Mouse (Mus musculus) intestine, embryonic 14.5 days (tissue): Measurements from ENCODE around the gene Fez2. TPM values are rescaled to one million over a fixed set of nuclear protein-coding genes. Genes with fewer than 3 reads are reported as not detected.

Source experiments
- ATAC-seq: fragments of 200-750 bp; cut with Nextera tagmentation; replicated peaks from 2 replicates; pipeline ENCODE4 v1.8.0; 2017; ENCODE audit warnings: low read depth, moderate number of reproducible peaks, moderate TSS enrichment, moderate library complexity; ENCODE audit not compliant: low FRiP score, low TSS enrichment
- DNase-seq: peaks from one replicate; pipeline ENCODE4 v3.0.0-alpha.2; 2018; ENCODE audit warnings: low spot score
- H3K27ac ChIP-seq: fragments of 300-500 bp; sonication (generic); 2 replicates; pipeline ENCODE4 v1.5.1; 2014; ENCODE audit warnings: low read depth, mild to moderate bottlenecking, control low read depth
- H3K27me3 ChIP-seq: fragments of 300-500 bp; sonication (generic); replicated peaks from 2 replicates; pipeline ENCODE4 v1.6.1; 2014; ENCODE audit warnings: low read length, control low read depth; ENCODE audit not compliant: control insufficient read depth, insufficient read depth
- H3K36me3 ChIP-seq: fragments of 300-500 bp; sonication (generic); 2 replicates; pipeline ENCODE4 v1.6.1; 2014; ENCODE audit warnings: low read length, control low read depth; ENCODE audit not compliant: control insufficient read depth, insufficient read depth
- H3K4me1 ChIP-seq: fragments of 300-500 bp; sonication (generic); replicated peaks from 2 replicates; pipeline ENCODE4 v1.6.1; 2014; ENCODE audit warnings: low read length, control low read depth, mixed read lengths; ENCODE audit not compliant: control insufficient read depth, insufficient read depth
- H3K4me2 ChIP-seq: fragments of 300-500 bp; sonication (generic); 2 replicates; pipeline ENCODE4 v1.6.1; 2014; ENCODE audit warnings: low read length
- H3K4me3 ChIP-seq: fragments of 300-500 bp; sonication (generic); 2 replicates; pipeline ENCODE4 v1.5.1; 2014; ENCODE audit warnings: low read depth, low read length, control low read depth, mixed read lengths
- H3K9ac ChIP-seq: fragments of 300-500 bp; sonication (generic); 2 replicates; pipeline ENCODE4 v1.6.1; 2014; ENCODE audit warnings: mild to moderate bottlenecking, low read length
- H3K9me3 ChIP-seq: fragments of 300-500 bp; sonication (generic); 2 replicates; pipeline ENCODE4 v1.6.1; 2016; ENCODE audit warnings: low read length, control low read depth; ENCODE audit not compliant: control insufficient read depth
- WGBS: fragments of 180-500 bp; shearing (Covaris S2); extraction: QIAGEN DNeasy Blood & Tissue Kit; methylation state at CpG from one replicate; pipeline ENCODE4 v1.1.7; 2014; 5-methylcytosine and 5-hydroxymethylcytosine counted together
- polyA plus RNA-seq: library from polyadenylated mRNA; unstranded; fragments of >200 nt; fragmentation: Nextera tagmentation; extraction: Ambion mirVana; gene quantifications from 2 replicates; pipeline ENCODE4 v1.2.1, GENCODE M21; 2014

The Fez2 gene
- polyA plus RNA-seq, 1 experiment from 2014 or later, result 43.7 TPM

DNA sequence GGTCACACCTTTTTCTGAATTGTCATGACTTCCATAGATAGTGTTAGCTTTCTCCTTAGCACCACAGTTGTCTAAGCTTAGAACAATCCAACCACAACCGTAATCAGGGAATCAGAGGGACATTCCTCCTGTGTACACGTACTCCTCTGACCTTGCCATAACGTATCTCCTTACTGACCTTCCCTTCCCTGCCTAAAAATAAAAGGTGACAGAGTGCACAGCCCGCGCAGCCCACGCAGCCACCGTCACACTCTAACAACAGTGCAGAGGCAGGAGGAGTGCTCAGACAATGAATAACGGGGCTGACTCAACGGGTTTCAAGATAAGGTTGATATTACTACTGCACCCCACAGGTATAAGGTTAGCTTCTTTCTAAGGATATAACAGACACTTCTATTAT lies 14.1 kb downstream of the Fez2 start:
- Histone ChIP-seq H3K27ac (no peak overlapping the region), H3K9ac (no peak overlapping the region), H3K27me3 (no peaks in the 10 kb centered on the region), H3K4me3 (no peak overlapping the region), H3K4me1 (peaks cover 10% of the 10 kb centered on the region; the same call in 1 of the 2 replicates), H3K9me3 (no peaks in the 10 kb centered on the region), H3K4me2 (no peak overlapping the region), H3K36me3 (peaks cover 40% of the 10 kb centered on the region)
- DNase-seq (no peak), ATAC-seq (no peak)
- 91% methylated on average over 9 of the region's 9 CpGs for WGBS

DNA sequence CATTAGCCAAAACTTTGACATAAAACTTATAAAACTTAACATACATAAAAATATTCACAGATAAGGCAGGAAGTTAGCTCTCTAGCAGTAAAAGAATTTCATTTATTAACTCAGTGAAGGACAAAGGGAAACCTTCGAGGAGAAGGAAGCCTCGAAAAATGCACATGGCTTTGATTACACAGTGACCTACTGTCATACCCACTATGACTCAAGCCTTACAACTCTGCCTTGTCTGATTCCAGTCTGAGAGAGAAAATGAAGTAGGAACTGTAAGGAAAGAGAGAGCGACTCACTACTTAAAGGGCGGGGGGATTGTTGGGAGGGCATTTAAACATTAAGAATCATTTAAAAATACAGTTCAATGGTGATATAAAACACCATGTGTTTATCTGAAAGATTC lies 14.7 kb downstream of the Fez2 start:
- H3K4me3 ChIP-seq, result no peak overlapping the region
- H3K4me2 ChIP-seq, result no peak overlapping the region
- H3K4me1 ChIP-seq, result peaks cover 4% of the 10 kb centered on the region; the same call in 1 of the 2 replicates
- 59% methylated on average over 4 of the region's 4 CpGs for WGBS
- no peaks in the 10 kb centered on the region for H3K27me3 ChIP-seq
- H3K27ac ChIP-seq, result no peak overlapping the region
- DNase-seq (no peak), ATAC-seq (no peak)
- no peak overlapping the region for H3K9ac ChIP-seq
- H3K36me3 ChIP-seq, result peaks cover 39% of the 10 kb centered on the region
- no peaks in the 10 kb centered on the region for H3K9me3 ChIP-seq

DNA sequence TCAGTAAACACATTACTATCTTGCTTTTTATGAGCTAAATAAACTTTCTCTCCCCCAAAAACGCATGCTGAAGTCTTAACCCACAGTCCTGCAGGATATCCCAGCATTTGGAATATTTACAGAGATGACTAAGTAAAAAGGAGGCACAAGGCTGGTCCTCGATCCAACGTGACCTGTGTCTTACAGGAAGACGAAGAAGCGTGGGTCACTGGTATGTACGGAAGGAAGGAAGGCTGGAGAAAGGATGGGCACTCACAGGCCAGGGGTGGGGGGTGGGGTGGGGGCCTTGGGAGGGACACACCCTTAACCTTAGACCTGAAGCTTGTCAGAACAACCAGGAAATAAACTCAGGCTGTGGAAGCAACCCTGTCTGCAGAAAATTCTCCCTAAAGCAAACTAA lies 15.8 kb downstream of the Fez2 start:
- DNase-seq, result no peak
- no peak overlapping the region for H3K9ac ChIP-seq
- 56% methylated on average over 6 of the region's 6 CpGs for WGBS
- H3K4me1 ChIP-seq, result peaks cover 3% of the 10 kb centered on the region; the same call in 1 of the 2 replicates
- H3K36me3 ChIP-seq, result peaks cover 37% of the 10 kb centered on the region
- H3K9me3 ChIP-seq, result no peaks in the 10 kb centered on the region
- H3K27ac ChIP-seq, result no peak overlapping the region
- no peak for ATAC-seq
- H3K27me3 ChIP-seq, result no peaks in the 10 kb centered on the region
- H3K4me2 ChIP-seq, result no peak overlapping the region
- H3K4me3 ChIP-seq, result no peak overlapping the region

DNA sequence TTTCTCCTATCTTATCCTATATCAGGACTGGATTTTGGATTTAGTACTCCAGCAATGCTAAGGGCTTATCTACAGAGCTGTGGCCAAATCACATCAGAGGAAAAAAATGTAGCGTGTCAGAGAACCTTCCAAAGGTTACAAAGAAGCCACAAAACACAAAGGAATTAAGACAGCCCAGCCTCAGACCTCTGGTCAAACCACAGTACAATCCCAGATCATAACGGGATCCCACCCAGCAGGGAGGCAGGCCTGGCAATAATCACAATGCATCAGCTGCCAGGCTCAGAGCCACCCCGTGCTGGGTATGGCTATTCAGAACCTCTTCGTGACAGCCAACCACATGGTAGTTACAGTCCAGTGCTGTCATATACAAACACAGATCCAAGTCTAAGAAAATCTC lies 16.2 kb downstream of the Fez2 start:
- H3K4me3 ChIP-seq, result no peak overlapping the region
- ATAC-seq (no peak), DNase-seq (no peak)
- no peak overlapping the region for H3K9ac ChIP-seq
- H3K27me3 ChIP-seq, result no peaks in the 10 kb centered on the region
- H3K36me3 ChIP-seq, result peaks cover 38% of the 10 kb centered on the region
- H3K4me2 ChIP-seq, result no peak overlapping the region
- no peak overlapping the region for H3K27ac ChIP-seq
- 47% methylated on average over 4 of the region's 4 CpGs for WGBS
- H3K4me1 ChIP-seq, result peaks cover 3% of the 10 kb centered on the region; the same call in 1 of the 2 replicates
- no peaks in the 10 kb centered on the region for H3K9me3 ChIP-seq

DNA sequence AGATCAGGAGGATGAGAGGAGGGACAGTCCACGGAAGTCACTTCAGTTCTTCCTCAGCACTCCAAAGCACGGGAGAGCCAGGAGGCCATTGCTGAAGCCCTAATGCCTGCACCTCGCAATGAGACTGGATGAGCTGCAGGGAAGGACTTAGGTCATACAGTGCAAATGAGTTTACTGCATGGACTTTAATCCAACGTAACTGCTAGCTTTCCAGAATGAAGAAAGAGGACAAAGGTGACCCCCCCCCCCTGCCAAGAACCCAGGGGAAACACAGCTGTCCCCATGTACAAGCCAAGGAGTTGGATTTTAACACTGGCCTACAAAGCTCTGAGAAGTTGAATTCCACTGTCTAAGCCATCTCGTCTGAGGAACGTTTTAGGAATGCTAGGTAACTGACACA lies 16.6 kb downstream of the Fez2 start:
- Histone ChIP-seq H3K4me1 (peaks cover 3% of the 10 kb centered on the region; the same call in 1 of the 2 replicates), H3K27me3 (no peaks in the 10 kb centered on the region), H3K36me3 (peaks cover 41% of the 10 kb centered on the region), H3K9ac (no peak overlapping the region), H3K4me2 (no peak overlapping the region), H3K9me3 (no peaks in the 10 kb centered on the region), H3K27ac (no peak overlapping the region), H3K4me3 (no peak overlapping the region)
- 62% methylated on average over 6 of the region's 6 CpGs for WGBS
- ATAC-seq (peak; percentile 50; the same call in 1 of the 2 replicates), DNase-seq (no peak)

GRCm38 (mm10) chr17:78400130-78400840 lies 17.7 kb downstream of the Fez2 start:
- ATAC-seq, result no peak; the same call in 1 of the 2 replicates
- peaks cover 44% of the 10 kb centered on the region for H3K36me3 ChIP-seq

DNA sequence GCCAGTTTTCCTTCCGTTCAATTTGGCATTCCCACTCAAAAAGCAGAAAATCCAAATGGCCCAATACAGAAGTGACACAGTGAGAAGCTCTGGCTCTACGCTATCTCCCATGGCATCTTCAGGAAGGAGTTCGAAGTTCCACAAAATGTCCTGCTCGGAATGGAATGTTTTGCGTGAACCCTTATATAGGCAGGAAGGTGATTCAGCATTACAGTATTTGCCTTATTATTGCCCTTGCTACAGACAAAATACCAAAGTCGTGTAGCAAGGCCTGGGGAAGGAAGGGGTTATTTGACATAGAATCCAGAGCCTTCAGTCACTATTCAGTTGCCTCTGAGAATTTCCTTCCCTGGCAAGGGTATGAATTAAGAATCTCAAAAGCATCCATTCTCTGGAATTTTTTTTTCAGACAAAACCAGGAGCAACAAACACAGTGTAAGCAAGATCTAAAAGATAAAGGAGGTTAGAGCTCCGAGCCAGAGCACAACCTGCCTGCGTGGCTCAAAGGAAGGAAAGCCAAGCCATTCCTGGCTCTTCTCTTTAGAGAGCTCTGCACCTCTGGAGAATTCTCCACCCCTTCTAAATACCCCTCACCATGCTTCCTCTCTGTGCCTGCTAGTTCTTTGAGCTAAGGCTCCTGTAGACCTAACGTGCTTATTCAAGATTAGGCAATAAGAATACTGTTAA lies 25.4 kb downstream of the Fez2 start:
- H3K9me3 ChIP-seq, result no peaks in the 10 kb centered on the region
- H3K4me1 ChIP-seq, result 0 out of 2 replicates have a peak, but pooled peaks cover 3% of the 10 kb centered on the region
- peaks cover 7% of the 10 kb centered on the region; the same call in 1 of the 2 replicates for H3K36me3 ChIP-seq
- ATAC-seq, result no peak
- no peak overlapping the region for H3K4me3 ChIP-seq
- no peak overlapping the region for H3K4me2 ChIP-seq
- no peak overlapping the region for H3K9ac ChIP-seq
- 60% methylated on average over 9 of the region's 9 CpGs for WGBS
- no peak overlapping the region for H3K27ac ChIP-seq
- H3K27me3 ChIP-seq, result no peaks in the 10 kb centered on the region
- DNase-seq, result peak; percentile 45

More at GRCm38 (mm10) chr17:78400130-78400840, 17.7 kb downstream of the Fez2 start:
- Histone ChIP-seq H3K9ac (no peak overlapping the region), H3K27ac (no peak overlapping the region), H3K9me3 (no peaks in the 10 kb centered on the region), H3K4me1 (peaks cover 3% of the 10 kb centered on the region; the same call in 1 of the 2 replicates), H3K4me2 (no peak overlapping the region), H3K4me3 (no peak overlapping the region), H3K27me3 (no peaks in the 10 kb centered on the region)
- no peak for DNase-seq
- 76% methylated on average over 12 of the region's 12 CpGs for WGBS

DNA sequence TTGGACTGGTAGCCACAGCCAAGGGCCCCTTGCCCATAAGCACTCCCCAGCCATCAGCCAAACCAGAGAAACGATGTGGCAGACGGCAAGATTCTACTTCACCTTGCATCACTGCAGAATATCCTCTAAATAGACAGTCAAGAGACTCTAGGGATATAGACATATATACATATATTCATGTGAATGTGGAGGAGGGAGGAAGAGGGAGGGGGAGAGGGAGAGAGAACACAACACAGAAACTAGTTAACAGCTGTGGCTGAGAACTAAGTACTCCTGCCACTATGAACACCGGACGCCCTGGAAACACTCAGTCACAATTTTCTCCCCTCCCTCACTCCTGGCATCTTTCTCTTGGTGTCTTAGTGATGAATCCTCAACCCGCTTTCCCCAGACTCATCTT lies 28.4 kb downstream of the Fez2 start:
- ATAC-seq (no peak), DNase-seq (peak; percentile 29)
- WGBS, result 81% methylated on average over 5 of the region's 5 CpGs
- no peaks in the 10 kb centered on the region for H3K9me3 ChIP-seq
- H3K4me1 ChIP-seq, result 0 out of 2 replicates have a peak, but pooled peaks cover 3% of the 10 kb centered on the region
- no peak overlapping the region for H3K9ac ChIP-seq
- no peaks in the 10 kb centered on the region for H3K36me3 ChIP-seq
- no peak overlapping the region for H3K4me2 ChIP-seq
- no peak overlapping the region for H3K27ac ChIP-seq
- H3K4me3 ChIP-seq, result no peak overlapping the region
- H3K27me3 ChIP-seq, result no peaks in the 10 kb centered on the region
